Mouse (Mus musculus) lung, embryonic 14.5 days (tissue): ENCODE measurements at regions not wholly inside any gene's neighbourhood (a gene's known extent, or its start where the extent isn't known, plus 50 kb on each side); places are given as distances from the start of the nearest gene placed in this dataset.

Experiments
- ATAC-seq: fragments of 200-750 bp; cut with Nextera tagmentation; 2 replicates; pipeline ENCODE4 v1.8.0; 2017; ENCODE audit warnings: mild to moderate bottlenecking, moderate TSS enrichment, moderate library complexity; ENCODE audit not compliant: insufficient read depth
- DNase-seq: peaks from one replicate; pipeline ENCODE4 v3.0.0-alpha.2; 2015
- H3K27ac ChIP-seq: fragments of 300-500 bp; sonication (generic); 2 replicates; pipeline ENCODE4 v1.5.1; 2014; ENCODE audit warnings: low read depth, mild to moderate bottlenecking, moderate library complexity
- H3K27me3 ChIP-seq: fragments of 300-500 bp; sonication (generic); 2 replicates; pipeline ENCODE4 v1.6.1; 2014; ENCODE audit warnings: low read length, control low read depth; ENCODE audit not compliant: insufficient read depth
- H3K36me3 ChIP-seq: fragments of 300-500 bp; sonication (generic); 2 replicates; pipeline ENCODE4 v1.6.1; 2014; ENCODE audit warnings: control low read depth; ENCODE audit not compliant: insufficient read depth
- H3K4me1 ChIP-seq: fragments of 300-500 bp; sonication (generic); 2 replicates; pipeline ENCODE4 v1.6.1; 2014; ENCODE audit warnings: antibody characterized with exemption, control low read depth; ENCODE audit not compliant: insufficient read depth
- H3K4me2 ChIP-seq: fragments of 300-500 bp; sonication (generic); 2 replicates; pipeline ENCODE4 v1.6.1; 2014; ENCODE audit warnings: mild to moderate bottlenecking
- H3K4me3 ChIP-seq: fragments of 300-500 bp; sonication (generic); 2 replicates; pipeline ENCODE4 v1.5.1; 2014; ENCODE audit warnings: low read depth, low read length
- H3K9ac ChIP-seq: fragments of 300-500 bp; sonication (generic); 2 replicates; pipeline ENCODE4 v1.6.1; 2014
- H3K9me3 ChIP-seq: fragments of 300-500 bp; sonication (generic); 2 replicates; pipeline ENCODE4 v1.6.1; 2016; ENCODE audit warnings: low read depth, low read length, control low read depth
- CTCF ChIP-seq: IDR thresholded peaks from 2 replicates; pipeline ENCODE4 v1.5.1; 2016; ENCODE audit warnings: antibody characterized with exemption, low read depth
- WGBS: fragments of 180-500 bp; shearing (Covaris S2); extraction: QIAGEN DNeasy Blood & Tissue Kit; methylation state at CpG from one replicate; pipeline ENCODE4 v1.1.7; 2014; 5-methylcytosine and 5-hydroxymethylcytosine counted together

DNA sequence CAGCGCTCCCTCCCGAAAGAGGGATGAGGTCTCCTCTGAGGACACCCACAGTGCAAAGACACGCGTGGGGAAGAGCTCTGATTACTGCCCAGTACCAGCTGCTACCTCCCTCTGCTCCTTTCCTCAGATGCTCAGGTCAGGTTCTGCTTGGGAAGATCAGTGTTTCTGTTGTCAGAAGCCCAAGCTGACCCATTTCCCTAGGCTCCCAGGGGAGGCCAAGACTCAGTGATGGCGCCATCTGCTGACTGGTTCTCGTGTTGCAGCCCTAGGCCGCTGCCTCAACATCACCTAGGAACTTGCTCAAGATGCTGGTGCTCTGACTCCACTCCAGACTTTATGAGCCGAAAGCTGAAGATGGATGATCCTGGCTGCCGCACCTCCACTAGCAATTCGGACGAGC lies 52.4 kb upstream of the Gramd1b start:
- Histone ChIP-seq H3K36me3 (no peaks in the 10 kb centered on the region), H3K9ac (no peak overlapping the region), H3K4me2 (no peak overlapping the region), H3K4me3 (no peak overlapping the region), H3K4me1 (no peaks in the 10 kb centered on the region), H3K27me3 (no peaks in the 10 kb centered on the region), H3K9me3 (no peaks in the 10 kb centered on the region), H3K27ac (no peak overlapping the region)
- DNase-seq (peak; percentile 82), ATAC-seq (no peak)
- TF ChIP-seq CTCF, result peak; percentile 80
- 41% methylated on average over 11 of the region's 11 CpGs for WGBS

DNA sequence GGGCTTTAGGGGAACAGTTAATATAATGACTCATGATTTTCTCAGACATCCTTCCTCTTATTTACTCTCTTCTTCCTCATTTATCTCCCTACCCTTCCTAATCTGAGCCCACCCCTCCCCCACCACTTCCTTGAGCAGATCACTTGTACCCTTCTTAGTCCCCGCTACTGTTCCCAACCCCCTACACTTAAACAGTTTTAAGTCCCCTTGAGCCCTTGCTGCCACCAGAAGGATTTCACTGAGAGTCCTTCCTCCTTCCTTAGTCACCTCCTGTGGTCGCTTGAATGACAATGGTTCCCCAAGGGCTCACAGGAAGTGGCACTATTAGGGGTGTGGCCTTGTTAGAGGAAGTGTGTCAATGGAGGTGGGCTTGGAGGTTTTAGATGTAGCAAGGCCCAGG lies 50.7 kb upstream of the Gramd1b start:
- no peak for TF ChIP-seq CTCF
- no peak for DNase-seq
- H3K4me1 ChIP-seq, result no peaks in the 10 kb centered on the region
- no peak overlapping the region for H3K9ac ChIP-seq
- H3K27ac ChIP-seq, result no peak overlapping the region
- WGBS, result 57% methylated on average over 2 of the region's 2 CpGs
- H3K27me3 ChIP-seq, result no peaks in the 10 kb centered on the region
- no peaks in the 10 kb centered on the region for H3K9me3 ChIP-seq
- H3K4me2 ChIP-seq, result no peak overlapping the region
- ATAC-seq, result no peak
- H3K36me3 ChIP-seq, result no peaks in the 10 kb centered on the region
- no peak overlapping the region for H3K4me3 ChIP-seq
